Mouse (Mus musculus) heart, embryonic 13.5 days (tissue): Measurements from ENCODE around the gene Atg13. TPM values are rescaled to one million over a fixed set of nuclear protein-coding genes. Genes with fewer than 3 reads are reported as not detected.

Experiments used
- ATAC-seq: fragments of 200-750 bp; cut with Nextera tagmentation; 2 replicates; pipeline ENCODE4 v1.8.0; 2017; ENCODE audit warnings: moderate TSS enrichment; ENCODE audit not compliant: insufficient number of reproducible peaks, low FRiP score, low TSS enrichment; ENCODE audit errors: extremely low read depth
- H3K27ac ChIP-seq: fragments of 300-500 bp; sonication (generic); replicated peaks from 2 replicates; pipeline ENCODE4 v1.5.1; 2015; ENCODE audit warnings: moderate library complexity, mild to moderate bottlenecking, inconsistent platforms
- H3K27me3 ChIP-seq: fragments of 300-500 bp; sonication (generic); replicated peaks from 2 replicates; pipeline ENCODE4 v1.6.1; 2015; ENCODE audit warnings: mild to moderate bottlenecking, inconsistent platforms
- H3K36me3 ChIP-seq: fragments of 300-500 bp; sonication (generic); 2 replicates; pipeline ENCODE4 v1.6.1; 2015; ENCODE audit warnings: mild to moderate bottlenecking, inconsistent platforms
- H3K4me1 ChIP-seq: fragments of 300-500 bp; sonication (generic); 2 replicates; pipeline ENCODE4 v1.6.1; 2015; ENCODE audit warnings: inconsistent platforms
- H3K4me2 ChIP-seq: fragments of 300-500 bp; sonication (generic); 2 replicates; pipeline ENCODE4 v1.6.1; 2015; ENCODE audit warnings: inconsistent platforms, mild to moderate bottlenecking, moderate library complexity
- H3K4me3 ChIP-seq: fragments of 300-500 bp; sonication (generic); 2 replicates; pipeline ENCODE4 v1.5.1; 2015; ENCODE audit warnings: moderate library complexity, mild to moderate bottlenecking, inconsistent platforms
- H3K9ac ChIP-seq: fragments of 300-500 bp; sonication (generic); 2 replicates; pipeline ENCODE4 v1.6.1; 2015; ENCODE audit warnings: inconsistent platforms, mild to moderate bottlenecking, moderate library complexity
- H3K9me3 ChIP-seq: fragments of 300-500 bp; sonication (generic); 2 replicates; pipeline ENCODE4 v1.6.1; 2016; ENCODE audit warnings: inconsistent platforms
- WGBS: fragments of 180-500 bp; shearing (Covaris S2); methylation state at CpG from one replicate; pipeline ENCODE4 v1.1.7; 2015; ENCODE audit warnings: mixed read lengths; 5-methylcytosine and 5-hydroxymethylcytosine counted together
- polyA plus RNA-seq: library from polyadenylated mRNA; unstranded; fragments of >200 nt; fragmentation: Nextera tagmentation; extraction: Ambion mirVana; gene quantifications from 2 replicates; pipeline ENCODE4 v1.2.1, GENCODE M21; 2015

Atg13 gene
- polyA plus RNA-seq, 1 experiment from 2014 or later, result 20.6 TPM

GRCm38 (mm10) chr2:91659657-91660056 is 50.7 kb downstream of the Atg13 start:
- H3K9me3 ChIP-seq, result no peaks in the 10 kb centered on the region
- H3K9ac ChIP-seq, result no peak overlapping the region
- H3K36me3 ChIP-seq, result peaks cover 99% of the 10 kb centered on the region
- 87% methylated on average over 8 of the region's 8 CpGs for WGBS
- peaks cover 27% of the 10 kb centered on the region for H3K4me1 ChIP-seq
- no peak overlapping the region for H3K27ac ChIP-seq
- H3K4me3 ChIP-seq, result no peak overlapping the region
- no peak for ATAC-seq
- H3K27me3 ChIP-seq, result no peaks in the 10 kb centered on the region
- H3K4me2 ChIP-seq, result no peak overlapping the region

- peak overlapping the region; percentile 36 for H3K4me2 ChIP-seq
- no peak for ATAC-seq
- H3K4me3 ChIP-seq, result no peak overlapping the region
Measured at GRCm38 (mm10) chr2:91656774-91657173, 53.6 kb downstream of the Atg13 start.

GRCm38 (mm10) chr2:91655827-91656226 is 54.5 kb downstream of the Atg13 start:
- H3K27ac ChIP-seq, result peak overlapping the region; percentile 90
- 31% methylated on average over 6 of the region's 6 CpGs for WGBS
- H3K9ac ChIP-seq, result peak overlapping the region; percentile 69
- H3K36me3 ChIP-seq, result peaks cover 72% of the 10 kb centered on the region
- peak overlapping the region; percentile 36 for H3K4me2 ChIP-seq
- peaks cover 65% of the 10 kb centered on the region for H3K4me1 ChIP-seq
- H3K9me3 ChIP-seq, result no peaks in the 10 kb centered on the region
- no peaks in the 10 kb centered on the region for H3K27me3 ChIP-seq
- no peak for ATAC-seq
- H3K4me3 ChIP-seq, result peak overlapping the region; percentile 7; the same call in 1 of the 2 replicates

More at GRCm38 (mm10) chr2:91656774-91657173, 53.6 kb downstream of the Atg13 start:
- Histone ChIP-seq H3K27ac (peak overlapping the region; percentile 90), H3K36me3 (peaks cover 81% of the 10 kb centered on the region), H3K27me3 (no peaks in the 10 kb centered on the region), H3K9ac (peak overlapping the region; percentile 69; the same call in 1 of the 2 replicates), H3K9me3 (no peaks in the 10 kb centered on the region), H3K4me1 (peaks cover 56% of the 10 kb centered on the region)
- WGBS, result 51% methylated on average over 8 of the region's 8 CpGs

- Histone ChIP-seq H3K36me3 (peaks cover 69% of the 10 kb centered on the region), H3K27ac (peak overlapping the region; percentile 90), H3K4me3 (no peak overlapping the region), H3K27me3 (no peaks in the 10 kb centered on the region), H3K9ac (peak overlapping the region; percentile 65), H3K4me2 (peak overlapping the region; percentile 36; the same call in 1 of the 2 replicates), H3K9me3 (no peaks in the 10 kb centered on the region), H3K4me1 (peaks cover 67% of the 10 kb centered on the region)
- ATAC-seq, result no peak
- 34% methylated on average over 5 of the region's 5 CpGs for WGBS
Measured at GRCm38 (mm10) chr2:91655388-91655787, 55.0 kb downstream of the Atg13 start.

GRCm38 (mm10) chr2:91652863-91653262 is 57.5 kb downstream of the Atg13 start:
- no peaks in the 10 kb centered on the region for H3K27me3 ChIP-seq

GRCm38 (mm10) chr2:91651458-91652258 is 58.7 kb downstream of the Atg13 start:
- Histone ChIP-seq H3K36me3 (peaks cover 47% of the 10 kb centered on the region), H3K9me3 (no peaks in the 10 kb centered on the region), H3K4me1 (peaks cover 70% of the 10 kb centered on the region), H3K9ac (peak overlapping the region; percentile 89), H3K4me3 (peak overlapping the region; percentile 98), H3K27me3 (no peaks in the 10 kb centered on the region), H3K4me2 (peak overlapping the region; percentile 88), H3K27ac (peak overlapping the region; percentile 82)
- ATAC-seq, result no peak
- WGBS, result 64% methylated on average over 14 of the region's 14 CpGs

More at GRCm38 (mm10) chr2:91652863-91653262, 57.5 kb downstream of the Atg13 start:
- WGBS, result 17% methylated on average over 6 of the region's 6 CpGs
- peak overlapping the region; percentile 89 for H3K9ac ChIP-seq
- peaks cover 77% of the 10 kb centered on the region for H3K4me1 ChIP-seq
- H3K4me2 ChIP-seq, result peak overlapping the region; percentile 88
- no peak overlapping the region for H3K4me3 ChIP-seq
- H3K9me3 ChIP-seq, result no peaks in the 10 kb centered on the region
- peak overlapping the region; percentile 82 for H3K27ac ChIP-seq
- peaks cover 47% of the 10 kb centered on the region for H3K36me3 ChIP-seq
- no peak for ATAC-seq

GRCm38 (mm10) chr2:91650360-91650995 is 59.9 kb downstream of the Atg13 start:
- Histone ChIP-seq H3K4me3 (peak overlapping the region; percentile 98), H3K4me1 (peaks cover 58% of the 10 kb centered on the region), H3K27ac (peak overlapping the region; percentile 89), H3K9ac (peak overlapping the region; percentile 89), H3K27me3 (no peaks in the 10 kb centered on the region), H3K4me2 (peak overlapping the region; percentile 88), H3K36me3 (peaks cover 47% of the 10 kb centered on the region), H3K9me3 (no peaks in the 10 kb centered on the region)
- WGBS, result 8% methylated on average over 16 of the region's 16 CpGs
- ATAC-seq, result no peak

- Histone ChIP-seq H3K4me2 (peak within 1 kb of the TSS; percentile 100), H3K27me3 (no peaks in the 10 kb centered on the region), H3K27ac (peak within 1 kb of the TSS; percentile 89), H3K4me1 (peaks cover 51% of the 10 kb centered on the region), H3K9ac (peak within 1 kb of the TSS; percentile 98), H3K36me3 (peaks cover 47% of the 10 kb centered on the region), H3K9me3 (no peaks in the 10 kb centered on the region), H3K4me3 (peak within 1 kb of the TSS; percentile 98)
- WGBS, result under 1% methylated on average over 44 of the region's 44 CpGs
- ATAC-seq, result peak; percentile 85
Measured at GRCm38 (mm10) chr2:91649553-91650359, 60.6 kb downstream of the Atg13 start, which contains the start of the genes Zfp408 and Arhgap1. TSS of gene Zfp408 (minus strand) at chr2:91649791. TSS of gene Arhgap1 (plus strand) at chr2:91649860.

- peaks cover 47% of the 10 kb centered on the region for H3K36me3 ChIP-seq
Measured at GRCm38 (mm10) chr2:91649152-91649551, 61.2 kb downstream of the Atg13 start.

GRCm38 (mm10) chr2:91646733-91647132 is 63.6 kb downstream of the Atg13 start:
- Histone ChIP-seq H3K27ac (no peak overlapping the region), H3K9ac (no peak overlapping the region), H3K9me3 (no peaks in the 10 kb centered on the region), H3K4me3 (no peak overlapping the region), H3K4me2 (no peak overlapping the region), H3K36me3 (peaks cover 61% of the 10 kb centered on the region), H3K27me3 (no peaks in the 10 kb centered on the region), H3K4me1 (peaks cover 20% of the 10 kb centered on the region)
- ATAC-seq, result no peak
- 34% methylated on average over 1 of the region's 1 CpGs for WGBS

More at GRCm38 (mm10) chr2:91649152-91649551, 61.2 kb downstream of the Atg13 start:
- Histone ChIP-seq H3K27me3 (no peaks in the 10 kb centered on the region), H3K9me3 (no peaks in the 10 kb centered on the region), H3K4me2 (peak overlapping the region; percentile 100), H3K4me3 (peak overlapping the region; percentile 98), H3K27ac (peak overlapping the region; percentile 89), H3K9ac (peak overlapping the region; percentile 98), H3K4me1 (peaks cover 45% of the 10 kb centered on the region)
- WGBS, result 2% methylated on average over 15 of the region's 15 CpGs
- ATAC-seq, result no peak

- no peaks in the 10 kb centered on the region for H3K9me3 ChIP-seq
- WGBS, result 93% methylated on average over 11 of the region's 11 CpGs
- no peak for ATAC-seq
- H3K36me3 ChIP-seq, result peaks cover 61% of the 10 kb centered on the region
- H3K4me2 ChIP-seq, result no peak overlapping the region
- H3K4me1 ChIP-seq, result peaks cover 11% of the 10 kb centered on the region
- H3K27me3 ChIP-seq, result no peaks in the 10 kb centered on the region
- H3K9ac ChIP-seq, result no peak overlapping the region
- no peak overlapping the region for H3K27ac ChIP-seq
- H3K4me3 ChIP-seq, result no peak overlapping the region
Measured at GRCm38 (mm10) chr2:91645811-91646210, 64.6 kb downstream of the Atg13 start.
